Mouse (Mus musculus) neutrophil, adult 5-6 weeks (primary cell): ENCODE measurements around the gene Dnajc22. TPM values are rescaled to one million over a fixed set of nuclear protein-coding genes. Genes with fewer than 3 reads are reported as not detected.
"Not testable (repeated sequence)": the region's sequence is repeated elsewhere in the genome, so short reads cannot be mapped to it uniquely, and the experiment has no call there.

Experiments
- ATAC-seq: fragments of 151-379, 151-347 bp; 2 replicates; pipeline ENCODE4 v1.8.0; 2017; ENCODE audit warnings: mild to moderate bottlenecking, moderate TSS enrichment; ENCODE audit not compliant: insufficient number of reproducible peaks, poor library complexity, low FRiP score, severe bottlenecking; ENCODE audit errors: extremely low read depth
- total RNA-seq: library from RNA; stranded (forward); fragments of 200-1000 nt; gene quantifications from 2 replicates; pipeline ENCODE4 v1.2.3, GENCODE M21; 2017

The Dnajc22 gene
- total RNA-seq = not detected in 2 replicates

GRCm38 (mm10) chr15:99092870-99093269 is at the start of gene Dnajc22:
Dnajc22 (plus strand) TSS chr15:99093170.
- ATAC-seq = no peak

- no peak for ATAC-seq
Measured at GRCm38 (mm10) chr15:99044854-99045253, 48.1 kb upstream of the Dnajc22 start.

- not testable (repeated sequence) for ATAC-seq
Measured at GRCm38 (mm10) chr15:99045734-99046133, 47.2 kb upstream of the Dnajc22 start.

GRCm38 (mm10) chr15:99049473-99050253 is 43.3 kb upstream of the Dnajc22 start:
- ATAC-seq = peak; percentile 56

GRCm38 (mm10) chr15:99053373-99053772 is 39.6 kb upstream of the Dnajc22 start:
- ATAC-seq = no peak

- no peak for ATAC-seq
Measured at GRCm38 (mm10) chr15:99055040-99055439, 37.9 kb upstream of the Dnajc22 start, which contains the start of gene Prph. Prph (plus strand) TSS chr15:99055174.

- no peak for ATAC-seq
Measured at GRCm38 (mm10) chr15:99055511-99055961, 37.4 kb upstream of the Dnajc22 start.

GRCm38 (mm10) chr15:99056332-99056731 is 36.6 kb upstream of the Dnajc22 start:
- ATAC-seq = peak; percentile 42; the same call in 1 of the 2 replicates

GRCm38 (mm10) chr15:99065557-99066165 is 27.3 kb upstream of the Dnajc22 start:
- no peak for ATAC-seq

GRCm38 (mm10) chr15:99071988-99072387 is 21.0 kb upstream of the Dnajc22 start:
- ATAC-seq = no peak

- no peak for ATAC-seq
Measured at GRCm38 (mm10) chr15:99074019-99074599, 18.9 kb upstream of the Dnajc22 start, which contains the start of gene Troap. Troap (plus strand) TSS chr15:99074575.

GRCm38 (mm10) chr15:99074600-99075333 is 18.2 kb upstream of the Dnajc22 start:
- peak; percentile 96 for ATAC-seq

- not testable (repeated sequence) for ATAC-seq
Measured at GRCm38 (mm10) chr15:99076011-99076410, 17.0 kb upstream of the Dnajc22 start.

- ATAC-seq = no peak
Measured at GRCm38 (mm10) chr15:99078181-99078910, 14.6 kb upstream of the Dnajc22 start.

GRCm38 (mm10) chr15:99079804-99080203 is 13.2 kb upstream of the Dnajc22 start:
- ATAC-seq = no peak

GRCm38 (mm10) chr15:99082322-99082721 is 10.6 kb upstream of the Dnajc22 start:
- ATAC-seq = no peak

- ATAC-seq = no peak
Measured at GRCm38 (mm10) chr15:99082840-99083239, 10.1 kb upstream of the Dnajc22 start.

- no peak for ATAC-seq
Measured at GRCm38 (mm10) chr15:99083258-99083657, 9.7 kb upstream of the Dnajc22 start.
